Mouse (Mus musculus): ENCODE data around the gene Srsf9. TPM values are rescaled to one million over a fixed set of nuclear protein-coding genes. Genes with fewer than 3 reads are reported as not detected.

Gene Srsf9
- total and polyA plus RNA-seq, 3 experiments: 80.0 to 170 TPM; not detected in 1

DNA sequence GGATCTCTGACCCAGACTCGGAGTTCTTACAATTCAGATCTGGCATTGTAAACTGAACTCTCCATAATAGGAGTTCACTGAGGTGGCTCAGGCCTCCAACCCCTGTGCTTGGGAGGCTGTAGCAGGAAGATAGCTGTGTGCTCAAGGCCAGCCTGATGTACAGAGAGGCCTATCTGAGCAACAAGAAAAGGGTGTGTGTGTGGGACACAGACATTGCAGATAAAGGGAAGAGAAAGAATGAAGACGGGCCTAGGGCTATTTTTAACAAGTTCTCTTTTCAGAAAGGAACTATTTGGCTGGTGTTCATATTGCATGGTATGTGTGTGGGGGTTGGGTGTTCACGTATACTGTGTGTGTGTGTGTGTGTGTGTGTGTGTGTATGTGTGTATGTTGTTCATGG lies 6.6 kb downstream of the Srsf9 start (continued):
- TF ChIP-seq ZC3H11A (IDR thresholded peaks at IDR 0.05; ENCODE audit: low read depth, low read length): no peak
- TF ChIP-seq CHD1 (IDR thresholded peaks at IDR 0.05; ENCODE audit: low read depth, low read length): no peak
- no peak for TF ChIP-seq CTCF (IDR thresholded peaks at IDR 0.05 in 2 of 3, conservative IDR thresholded peaks at IDR 0.05 in 1 of 3; ENCODE audit: control insufficient read depth in 1 of 3, insufficient read depth in 1 of 3, low read depth in 2 of 3, low read length in 3 of 3, poor library complexity in 1 of 3, severe bottlenecking in 1 of 3)
- TF ChIP-seq ETS1 (IDR thresholded peaks at IDR 0.05; ENCODE audit: low read depth, low read length): peak; percentile 95
- no peak; the same call in 1 of the 2 replicates for TF ChIP-seq KAT2A (conservative IDR thresholded peaks at IDR 0.05; ENCODE audit: low read depth, low read length)
- no peak for TF ChIP-seq RAD21 (IDR thresholded peaks at IDR 0.05; ENCODE audit: low read depth, low read length)
- peak; percentile 61; the same call in 1 of the 2 replicates for TF ChIP-seq ZMIZ1 (IDR thresholded peaks at IDR 0.05; ENCODE audit: low read depth, low read length)
- TF ChIP-seq HCFC1 (IDR thresholded peaks at IDR 0.05; ENCODE audit: low read depth, low read length): no peak
- TF ChIP-seq MAX (IDR thresholded peaks at IDR 0.05; ENCODE audit: low read length): no peak
- no peak for TF ChIP-seq POLR2AphosphoS5 (IDR thresholded peaks at IDR 0.05; ENCODE audit: borderline replicate concordance, low read depth, low read length)
- TF ChIP-seq GABPA (IDR thresholded peaks at IDR 0.05; ENCODE audit: low read depth, low read length): no peak
- peak; percentile 85 for TF ChIP-seq SIN3A (IDR thresholded peaks at IDR 0.05; ENCODE audit: low read length)
- no peak for TF ChIP-seq E2F4 (IDR thresholded peaks at IDR 0.05; ENCODE audit: borderline replicate concordance, low read depth, low read length)
- no peak for TF ChIP-seq MAFK (IDR thresholded peaks at IDR 0.05; ENCODE audit: borderline replicate concordance, low read depth, low read length)
- peak; percentile 70 for TF ChIP-seq MXI1 (IDR thresholded peaks at IDR 0.05; ENCODE audit: low read depth, low read length)
- peak; percentile 54; the same call in 1 of the 2 replicates for TF ChIP-seq RCOR1 (IDR thresholded peaks at IDR 0.05; ENCODE audit: low read depth, low read length)

GRCm38 (mm10) chr5:115340007-115340406 lies 13.0 kb downstream of the Srsf9 start:
- Histone ChIP-seq H3K9ac (ENCODE audit: control insufficient read depth, low read depth, low read length, poor library complexity, severe bottlenecking) (peak overlapping the region; percentile 98), H3K4me1 (ENCODE audit: control insufficient read depth in 1 of 2, insufficient read depth in 2 of 2, low read length in 2 of 2) (peaks cover 2 to 9% of the 10 kb centered on the region in 2 experiments), H3K4me3 (ENCODE audit: control insufficient read depth in 1 of 2, insufficient read depth in 1 of 2, low read depth in 2 of 2, low read length in 2 of 2) (peak overlapping the region; percentile 76 to 95), H3K36me3 (ENCODE audit: control insufficient read depth in 1 of 2, insufficient read depth in 2 of 2, low read length in 2 of 2) (peaks cover 9% of the 10 kb centered on the region in 2 experiments), H3K27ac (ENCODE audit: control insufficient read depth, low read depth, low read length) (0 out of 2 replicates have a peak overlapping the region, but pooled peaks have one; percentile 20), H3K79me2 (ENCODE audit: control insufficient read depth, insufficient read depth, low read length, poor library complexity) (peaks cover 45% of the 10 kb centered on the region), H3K9me3 (replicated peaks; ENCODE audit: insufficient read depth, low read length) (no peaks in the 10 kb centered on the region), H3K27me3 (ENCODE audit: control insufficient read depth in 1 of 2, insufficient read depth in 2 of 2, low read length in 2 of 2) (no peaks in the 10 kb centered on the region)
- TF ChIP-seq CTCF (IDR thresholded peaks at IDR 0.05 in 2 of 3, conservative IDR thresholded peaks at IDR 0.05 in 1 of 3; ENCODE audit: control insufficient read depth in 1 of 3, insufficient read depth in 1 of 3, low read depth in 2 of 3, low read length in 3 of 3, poor library complexity in 1 of 3, severe bottlenecking in 1 of 3): no peak
- peak; percentile 54 for TF ChIP-seq SIN3A (IDR thresholded peaks at IDR 0.05; ENCODE audit: low read length)
- peak; percentile 60; the same call in 1 of the 2 replicates for TF ChIP-seq MYC (IDR thresholded peaks at IDR 0.05; ENCODE audit: low read depth, low read length)
- TF ChIP-seq HCFC1 (IDR thresholded peaks at IDR 0.05; ENCODE audit: low read depth, low read length): 0 out of 2 replicates have a peak, but pooled peaks have one; percentile 19
- TF ChIP-seq TCF12 (IDR thresholded peaks at IDR 0.05; ENCODE audit: low read depth, low read length): no peak
- TF ChIP-seq UBTF (IDR thresholded peaks at IDR 0.05; ENCODE audit: borderline replicate concordance, insufficient read depth, low read depth, low read length): 0 out of 2 replicates have a peak, but pooled peaks have one; percentile 10
- peak; percentile 72 for TF ChIP-seq MXI1 (IDR thresholded peaks at IDR 0.05; ENCODE audit: low read depth, low read length)
- no peak for TF ChIP-seq MYB (IDR thresholded peaks at IDR 0.05; ENCODE audit: low read depth, low read length)
- no peak for TF ChIP-seq E2F4 (IDR thresholded peaks at IDR 0.05; ENCODE audit: borderline replicate concordance, low read depth, low read length)
- no peak for TF ChIP-seq MAZ (IDR thresholded peaks at IDR 0.05; ENCODE audit: low read depth, low read length)
- no peak for TF ChIP-seq ZC3H11A (IDR thresholded peaks at IDR 0.05; ENCODE audit: low read depth, low read length)
- no peak for TF ChIP-seq SMC3 (IDR thresholded peaks at IDR 0.05; ENCODE audit: low read depth, low read length)
- TF ChIP-seq EP300 (IDR thresholded peaks at IDR 0.05; ENCODE audit: low read depth in 1 of 2, low read length in 2 of 2): no peak
- TF ChIP-seq MAX (IDR thresholded peaks at IDR 0.05; ENCODE audit: low read length): peak; percentile 74
- peak; percentile 37 for DNase-seq (ENCODE audit: low read depth, low spot score)
